Mouse (Mus musculus): ENCODE data around the gene B230118H07Rik. TPM values are rescaled to one million over a fixed set of nuclear protein-coding genes. Genes with fewer than 3 reads are reported as not detected.

The B230118H07Rik gene
- 2.5 TPM for total RNA-seq (2023)

DNA sequence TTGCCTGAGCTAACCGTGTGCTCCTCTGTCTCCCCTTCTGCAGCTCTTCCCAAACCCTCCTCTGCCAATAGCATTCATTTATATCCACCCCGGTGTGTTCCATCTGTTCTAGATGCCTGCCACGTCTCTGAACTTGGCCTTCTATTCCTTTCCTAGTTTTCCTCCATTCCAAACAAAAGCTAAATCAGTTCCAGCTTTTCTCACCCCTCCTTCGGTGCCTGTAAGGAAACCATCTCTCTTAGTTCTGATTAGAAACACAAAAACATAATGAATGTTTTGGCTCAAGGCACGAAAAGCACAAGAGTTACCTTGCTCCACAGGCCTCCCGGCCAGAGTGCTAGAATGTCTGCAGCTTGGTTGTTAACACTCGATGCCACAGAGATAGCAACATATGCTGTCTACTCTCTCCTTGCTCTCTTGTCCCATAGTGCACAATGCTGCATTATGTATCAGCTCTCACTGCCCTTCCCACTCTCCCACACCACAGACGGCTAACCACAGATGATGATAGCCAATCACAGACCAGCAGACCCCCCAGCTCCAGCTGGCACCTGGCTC is at the start of gene B230118H07Rik, which contains the start of gene Rag1:
TSS of gene B230118H07Rik (minus strand) at position 419 of the 558 bp plus-strand sequence.
TSS of gene Rag1 (minus strand) at position 388 of the 558 bp plus-strand sequence.

DNA sequence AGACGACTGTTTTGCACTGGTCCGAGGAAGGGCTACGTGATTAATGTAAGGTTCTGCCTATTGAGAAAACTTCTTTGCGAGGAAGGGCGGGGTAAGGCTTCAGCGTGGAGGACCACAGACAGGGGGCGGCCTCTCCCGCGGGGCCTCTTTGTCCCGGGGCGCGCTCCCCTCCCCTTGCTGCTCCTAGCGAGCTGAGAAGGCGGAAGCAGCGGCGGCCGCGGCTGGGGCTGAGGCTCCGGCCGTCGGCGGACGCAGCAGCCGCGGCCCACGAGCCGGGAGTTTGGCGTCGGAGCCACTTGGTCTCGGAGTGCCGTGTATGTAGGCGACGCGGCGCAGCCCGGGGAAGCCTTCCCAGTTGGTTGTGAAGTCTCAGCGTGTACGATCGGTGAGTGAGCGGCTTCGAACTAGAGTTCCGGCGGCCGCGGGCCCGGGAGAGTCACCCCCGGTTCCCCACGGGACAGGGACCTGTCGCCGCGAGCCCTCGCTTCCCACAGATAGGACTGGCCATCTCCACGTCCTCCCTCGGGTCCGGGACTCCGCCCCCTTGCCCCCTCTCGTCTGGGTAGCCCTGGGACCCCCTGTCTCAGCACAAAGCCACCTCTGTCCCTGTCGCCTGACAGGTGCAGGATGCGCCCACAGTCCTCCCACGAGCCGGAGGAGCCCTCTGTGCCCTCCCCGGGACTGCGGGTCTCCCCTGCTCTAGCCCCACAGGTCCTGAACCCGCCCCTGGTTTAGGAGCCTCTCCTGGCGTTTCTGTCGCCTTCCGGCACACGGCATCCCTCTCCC is 29.1 kb upstream of the B230118H07Rik start, which contains the start of gene Traf6:
TSS of gene Traf6 (plus strand) at position 194 of the 786 bp plus-strand sequence.

DNA sequence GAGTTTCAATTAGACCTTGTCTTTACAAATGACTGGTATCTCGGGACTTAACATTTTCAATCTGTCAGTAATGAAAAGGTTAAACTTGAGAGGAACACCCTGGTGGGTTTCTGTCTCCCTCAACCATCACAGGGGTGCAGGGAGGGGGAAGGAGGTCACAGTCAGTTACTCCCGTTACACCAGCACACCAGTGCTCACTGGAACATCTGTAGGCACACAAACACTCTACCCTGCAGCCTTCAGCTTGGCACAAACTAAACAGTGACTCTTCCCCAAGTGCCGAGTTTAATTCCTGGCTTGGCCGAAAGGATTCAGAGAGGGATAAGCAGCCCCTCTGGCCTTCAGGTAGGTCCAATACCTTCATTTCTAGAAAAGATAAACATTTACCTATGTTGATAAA is 24.8 kb downstream of the B230118H07Rik start, which contains the start of gene Rag2:
TSS of gene Rag2 (plus strand) at position 193 of the 400 bp plus-strand sequence.

Other genes starting within 250 kb of the B230118H07Rik start
- not detected for gene Rag2, start 24.8 kb downstream of the B230118H07Rik start, total RNA-seq (2023)
- gene Rag1, start within 50 bp of the B230118H07Rik start, total RNA-seq (2023) = 0.23 TPM
- 67.7 TPM for gene Traf6, start 28.9 kb upstream of the B230118H07Rik start, total RNA-seq (2023)
- 0.88 TPM for gene Prr5l, start 233.5 kb upstream of the B230118H07Rik start, total RNA-seq (2023)
- gene Commd9, start 236.7 kb upstream of the B230118H07Rik start, total RNA-seq (2023) = 12.8 TPM

Data from CD4-positive naive resting alpha-beta T cell, adult 76 days (primary cell).